Mouse (Mus musculus): ENCODE data around the gene Chd2.

GRCm38 (mm10) chr7:73529261-73529660 lies 12.4 kb downstream of the Chd2 start:
- TF ChIP-seq CTCF (IDR thresholded peaks at IDR 0.05; ENCODE audit: low read depth, low read length) (no peak), POLR2A (IDR thresholded peaks at IDR 0.05; ENCODE audit: borderline replicate concordance, low read depth, low read length) (no peak)

Measured in bone marrow macrophage, adult 2 months (primary cell).